Mouse (Mus musculus) liver, adult (tissue): ENCODE data around the gene Rnf215.

ENCODE experiments used
- GATA4 ChIP-seq: IDR thresholded peaks from 2 replicates; pipeline ENCODE4 v1.6.1; 2014; ENCODE audit warnings: mild to moderate bottlenecking, low read length; ENCODE audit not compliant: insufficient replicate concordance

Rnf215 gene

GRCm38 (mm10) chr11:4123922-4124321 is 11.1 kb upstream of the Rnf215 start:
- TF ChIP-seq GATA4, result no peak

DNA sequence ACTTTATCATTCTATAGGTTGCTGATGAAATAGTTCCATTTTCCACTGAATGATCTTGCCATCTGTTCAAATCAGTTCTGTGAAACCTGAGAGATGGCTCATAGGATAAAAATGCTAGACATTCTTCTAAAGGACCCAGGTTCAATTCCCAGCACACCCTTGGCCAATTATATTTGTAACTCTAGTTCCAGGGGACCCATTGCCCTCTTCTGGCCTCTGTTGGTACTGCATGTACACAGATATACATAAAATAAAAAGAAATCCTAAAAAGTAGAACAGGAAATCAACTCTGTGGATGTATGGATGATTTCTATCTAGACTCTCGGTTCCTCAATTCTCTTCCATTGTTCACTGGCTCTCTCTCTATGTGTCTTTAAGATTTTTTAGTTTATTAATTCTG is 7.9 kb upstream of the Rnf215 start:
- TF ChIP-seq GATA4, result no peak

GRCm38 (mm10) chr11:4133450-4133849 is 1.6 kb upstream of the Rnf215 start:
- no peak for TF ChIP-seq GATA4

DNA sequence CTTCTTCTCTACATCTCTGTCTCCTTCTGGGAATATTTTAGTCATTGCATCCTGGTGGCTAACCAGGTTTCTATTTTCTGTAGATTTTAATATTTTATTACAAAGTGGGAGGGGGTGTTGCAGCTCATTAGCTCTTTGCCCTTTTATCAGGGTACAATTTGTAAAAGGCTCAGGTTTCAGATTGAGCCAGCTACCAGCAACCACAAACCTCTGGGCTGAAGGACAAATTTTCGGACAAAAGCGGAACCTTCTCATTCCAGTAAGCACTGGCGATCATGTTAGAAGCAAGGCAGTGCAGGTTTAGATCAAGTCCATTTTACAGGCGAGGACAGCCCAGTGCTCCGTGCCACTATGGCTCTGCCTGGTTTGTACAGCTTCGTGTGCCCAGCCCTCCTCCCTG is 602 bp upstream of the Rnf215 start:
- TF ChIP-seq GATA4, result no peak

DNA sequence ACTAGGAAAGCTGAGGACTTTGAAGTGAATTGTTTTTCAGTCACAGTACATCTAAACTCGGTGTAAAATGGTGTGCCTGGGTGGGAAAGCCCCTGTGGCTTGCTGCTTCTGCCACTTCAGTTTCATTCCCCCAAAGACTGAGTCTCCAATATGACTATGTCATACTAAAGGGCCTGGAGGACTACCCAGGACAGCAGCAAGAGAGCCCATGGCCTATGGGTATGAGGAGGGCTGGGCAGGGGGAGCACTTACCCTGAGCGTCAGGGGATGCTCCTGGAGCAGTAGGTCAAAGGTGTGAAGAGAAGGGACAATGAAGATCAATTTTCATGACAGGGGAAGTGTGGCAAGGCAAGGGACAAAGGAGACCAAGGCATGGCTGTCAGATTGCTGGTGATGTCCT is 4.0 kb downstream of the Rnf215 start:
- no peak for TF ChIP-seq GATA4

DNA sequence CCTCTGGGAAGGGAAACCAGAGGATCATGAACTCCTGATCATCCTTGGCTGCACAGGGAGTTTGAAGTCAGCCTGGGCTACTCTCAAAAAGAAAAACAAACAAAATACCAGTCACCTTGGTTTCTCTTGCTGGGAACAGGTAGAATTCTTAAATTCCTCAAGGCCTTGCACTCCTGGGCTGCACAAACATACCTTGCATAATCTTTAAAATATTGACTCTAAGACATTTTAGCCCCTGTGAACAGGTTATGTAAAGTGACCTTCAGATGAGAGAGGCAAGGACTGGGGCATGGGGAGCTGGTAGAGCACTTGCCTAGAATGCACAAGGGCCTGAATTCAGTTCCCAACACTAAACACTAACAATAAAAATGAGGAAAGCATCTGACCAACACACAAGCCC is 6.5 kb downstream of the Rnf215 start:
- TF ChIP-seq GATA4, result no peak

- no peak for TF ChIP-seq GATA4
Observed at GRCm38 (mm10) chr11:4142352-4142751, 7.3 kb downstream of the Rnf215 start.

DNA sequence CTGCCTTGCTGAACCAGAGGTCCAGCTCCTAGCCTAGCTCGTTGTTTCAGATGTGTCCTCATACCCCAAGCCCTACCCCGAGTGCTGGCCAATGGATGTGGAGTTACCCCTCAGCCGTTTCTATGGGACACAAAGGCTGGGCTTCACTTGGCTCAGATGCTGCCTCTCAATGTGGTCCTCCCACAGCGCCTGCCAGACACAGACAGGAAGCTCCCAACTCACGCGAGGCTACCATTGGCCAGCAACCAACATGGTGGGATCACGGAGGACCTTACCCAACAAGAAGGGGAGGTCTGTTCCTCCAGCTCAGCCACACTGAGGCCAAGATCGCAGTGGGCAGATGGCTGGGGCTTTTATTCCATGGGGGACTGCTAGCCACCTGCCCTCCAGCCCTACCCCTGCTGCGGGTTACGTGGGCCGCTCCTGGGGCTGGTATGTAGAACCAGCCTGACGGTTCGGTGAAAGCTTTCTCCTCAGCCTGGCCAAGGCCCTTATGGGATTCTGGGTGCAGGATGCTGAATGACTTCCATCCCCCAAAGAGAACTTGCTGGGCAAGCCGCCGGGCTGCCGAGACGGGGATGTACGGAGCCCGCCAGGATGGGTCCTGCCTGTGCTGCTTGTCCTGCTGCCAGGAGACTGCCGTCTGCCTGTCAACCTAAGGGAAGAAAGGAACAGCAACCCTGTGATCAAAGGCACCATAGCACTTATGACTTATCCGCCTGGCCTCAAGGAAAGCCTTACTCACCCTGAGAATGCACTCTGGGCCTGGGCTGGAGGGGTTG is 8.5 kb downstream of the Rnf215 start:
- no peak for TF ChIP-seq GATA4

DNA sequence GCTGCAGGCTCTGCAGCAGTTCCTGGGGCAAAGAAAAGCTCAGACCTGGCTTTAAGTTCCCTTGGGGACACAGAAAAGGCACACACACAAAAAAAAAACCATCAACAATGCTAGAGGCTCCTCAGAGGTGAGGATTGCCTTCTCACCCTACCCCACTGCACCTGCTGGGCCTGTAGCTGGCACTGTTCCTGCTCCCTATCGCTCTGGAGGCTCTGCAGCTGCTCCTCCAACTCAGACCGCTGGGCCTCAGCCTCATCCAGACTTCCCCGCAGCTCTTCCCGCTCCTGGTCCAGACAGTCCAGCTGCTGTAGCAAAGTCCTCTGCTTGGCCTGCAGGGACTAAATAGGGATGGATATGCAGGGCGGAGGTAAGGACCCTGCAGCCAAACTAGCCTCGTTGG is 11.4 kb downstream of the Rnf215 start:
- TF ChIP-seq GATA4, result no peak

- TF ChIP-seq GATA4, result no peak
Observed at GRCm38 (mm10) chr11:4147098-4147497, 12.1 kb downstream of the Rnf215 start.

DNA sequence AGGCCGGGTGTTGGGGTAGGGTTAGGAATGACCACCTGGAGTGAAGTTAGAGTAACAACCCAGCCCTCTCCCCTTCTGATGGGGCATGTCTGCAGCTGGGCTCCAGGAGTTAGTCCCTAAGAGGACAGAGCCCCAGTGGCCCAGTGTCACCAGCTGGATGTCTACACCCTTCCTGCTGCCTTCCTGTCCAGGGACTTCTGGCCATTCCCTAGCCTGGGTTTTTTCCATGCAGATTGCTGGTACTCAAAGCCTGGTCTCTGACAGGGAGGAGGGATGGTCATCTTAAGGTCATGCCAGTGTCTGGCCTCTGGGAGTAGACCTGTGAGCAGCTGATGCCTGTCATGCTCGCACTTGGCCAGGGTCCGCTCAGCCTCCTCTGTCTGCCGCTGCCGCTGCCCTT is 13.1 kb downstream of the Rnf215 start:
- TF ChIP-seq GATA4, result no peak

GRCm38 (mm10) chr11:4148536-4149156 is 13.6 kb downstream of the Rnf215 start:
- no peak for TF ChIP-seq GATA4

GRCm38 (mm10) chr11:4149886-4150285 is 14.9 kb downstream of the Rnf215 start:
- TF ChIP-seq GATA4, result no peak

DNA sequence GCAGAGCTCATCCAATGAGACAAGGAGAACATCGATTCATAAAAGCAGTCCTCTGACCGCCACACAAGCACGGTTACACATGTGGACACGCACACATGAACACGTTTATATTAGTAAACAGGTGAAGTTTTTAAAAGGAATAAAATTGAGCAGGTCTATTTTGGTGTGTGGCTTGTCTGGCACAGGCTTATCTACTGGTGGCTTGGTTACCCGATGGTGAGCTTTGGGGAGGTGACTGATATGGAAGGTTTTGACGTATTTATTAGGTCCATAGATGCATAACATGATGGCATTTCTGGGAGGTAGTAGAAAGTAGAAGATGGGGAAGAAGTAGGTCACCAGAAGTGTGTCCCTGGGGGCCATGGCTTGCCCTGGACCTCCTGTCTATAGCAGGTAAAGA is 18.7 kb downstream of the Rnf215 start:
- TF ChIP-seq GATA4, result no peak

- no peak for TF ChIP-seq GATA4
Observed at GRCm38 (mm10) chr11:4155641-4156040, 20.6 kb downstream of the Rnf215 start.

DNA sequence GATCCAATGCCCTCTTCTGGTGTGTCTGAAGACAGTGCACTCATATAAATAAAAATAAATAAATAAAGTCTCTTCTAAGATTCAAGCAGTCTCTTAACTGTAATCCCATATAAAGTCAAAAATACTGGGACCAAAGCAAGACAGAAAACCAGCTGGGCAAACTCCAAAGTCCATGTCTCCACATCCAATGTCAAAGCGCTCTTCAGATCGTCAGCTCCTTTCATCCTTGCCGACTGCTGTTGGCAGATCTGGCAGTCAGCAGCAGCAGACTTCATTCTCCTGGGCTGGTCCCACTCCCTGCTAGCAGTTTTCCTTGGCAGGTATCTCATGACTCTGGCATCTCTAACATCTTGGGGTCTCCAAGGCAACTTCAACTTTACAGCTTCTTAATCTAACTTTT is 23.7 kb downstream of the Rnf215 start:
- TF ChIP-seq GATA4, result no peak
